Comparison of ENCODE assay signal across 12 mouse cellular contexts in the genomic region with DNA sequence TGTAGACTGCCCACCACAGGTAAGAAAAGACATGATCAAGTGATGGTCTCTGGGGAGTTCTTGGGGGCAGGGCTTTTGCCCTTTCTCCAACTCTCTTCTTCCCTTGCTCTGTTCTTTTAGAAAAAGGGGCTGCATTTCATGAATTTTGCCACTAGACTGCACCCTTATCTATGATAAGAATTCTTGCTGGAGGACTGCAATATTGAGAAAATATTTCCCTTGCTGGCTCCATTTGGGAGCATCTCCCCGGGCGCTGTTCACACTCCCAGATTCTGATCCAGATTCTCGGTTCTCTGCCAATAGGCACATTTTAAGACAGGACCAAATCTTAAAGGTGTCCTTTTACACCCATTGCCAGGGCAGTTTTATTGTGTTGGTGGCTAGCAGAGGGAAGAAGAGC. TPM values are rescaled to one million over a fixed set of nuclear protein-coding genes. Genes with fewer than 3 reads are reported as not detected.
DNase-seq lines count a peak whose midpoint lies in the region; ATAC-seq and TF ChIP-seq lines count a peak whose summit lies in the region.
"Had no signal": no experiment of that assay in that cellular context is flagged by ENCODE, and none has a peak within 500 bp of the region (broad histone marks: within the 10 kb centered on the region; RNA-seq: fewer than 3 reads in every experiment).

No protein-coding gene starts in this region.

- no peaks in the 10 kb centered on the region for H3K9me3 ChIP-seq in kidney, embryonic 16.5 days (ENCODE audit: low read length)
- H3K9me3 ChIP-seq in hindbrain, postnatal 0 days (ENCODE audit: low read length): no peaks in the 10 kb centered on the region

- peaks cover 5% of the 10 kb centered on the region; the same call in 1 of the 2 replicates for H3K27me3 ChIP-seq in kidney, embryonic 16.5 days (ENCODE audit: insufficient read depth, low read length)
- H3K27me3 ChIP-seq in hindbrain, postnatal 0 days (ENCODE audit: insufficient read depth, low read length): no peaks in the 10 kb centered on the region

- H3K4me1 ChIP-seq in kidney, embryonic 16.5 days (ENCODE audit: insufficient read depth, low read length): peaks cover 43% of the 10 kb centered on the region
- H3K4me1 ChIP-seq in hindbrain, postnatal 0 days (ENCODE audit: insufficient read depth, low read length): 0 out of 2 replicates have a peak, but pooled peaks cover 4% of the 10 kb centered on the region

- H3K27ac ChIP-seq in kidney, embryonic 16.5 days (ENCODE audit: low read length): no peak overlapping the region
- no peak overlapping the region for H3K27ac ChIP-seq in hindbrain, postnatal 0 days

- H3K9ac ChIP-seq in kidney, embryonic 16.5 days (replicated peaks; ENCODE audit: low read length): no peak overlapping the region
- H3K9ac ChIP-seq in hindbrain, postnatal 0 days (replicated peaks; ENCODE audit: low read length): no peak overlapping the region

- WGBS in kidney, embryonic 16.5 days: 45% methylated on average over 3 of the region's 3 CpGs
- 17% methylated on average over 3 of the region's 3 CpGs for WGBS in hindbrain, postnatal 0 days

- H3K4me2 ChIP-seq in kidney, embryonic 16.5 days (replicated peaks; ENCODE audit: low read depth, low read length): peak overlapping the region; percentile 94
- H3K4me2 ChIP-seq in hindbrain, postnatal 0 days (ENCODE audit: low read depth, low read length): peak overlapping the region; percentile 83

- DNase-seq in cerebellum, adult 18-20 months: peak; percentile 57 to 67
- DNase-seq in cerebellum, adult 11 months: no peak
- DNase-seq in kidney, adult 18-20 months: no peak
- DNase-seq in brain, adult 2 months (ENCODE audit: low read depth, low spot score): peak; percentile 79
- peak; percentile 80 for DNase-seq in hindbrain, postnatal 0 days (ENCODE audit: low spot score)
- DNase-seq in testis, postnatal 10 days (ENCODE audit: low spot score): no peak
- no peak for DNase-seq in adrenal gland, adult 8-10 months
- DNase-seq: heart, postnatal 4 days; right cerebral cortex, postnatal 25 days had no signal

- TF ChIP-seq CTCF in hindbrain, postnatal 0 days (IDR thresholded peaks at IDR 0.05; ENCODE audit: low read depth): peak; percentile 66

- no peaks in the 10 kb centered on the region for H3K36me3 ChIP-seq in kidney, embryonic 16.5 days (ENCODE audit: insufficient read depth, low read length)
- H3K36me3 ChIP-seq in hindbrain, postnatal 0 days (ENCODE audit: insufficient read depth, low read length): no peaks in the 10 kb centered on the region

- H3K4me3 ChIP-seq in kidney, embryonic 16.5 days (ENCODE audit: low read length): no peak overlapping the region
- no peak overlapping the region for H3K4me3 ChIP-seq in hindbrain, postnatal 0 days (ENCODE audit: low read length)
- H3K4me3 ChIP-seq: erythroblast, embryonic 14.5 days had no signal

- ATAC-seq in kidney, embryonic 16.5 days (ENCODE audit: low FRiP score, low TSS enrichment): no peak
- no peak for ATAC-seq in hindbrain, postnatal 0 days

RNA-seq across cellular contexts. Expression of gene Igfbp5, which starts 1.4 kb away (rescaled TPM):
- polyA plus RNA-seq in kidney, embryonic 16.5 days (2015; fragmentation: Nextera tagmentation; extraction: Ambion mirVana): 89.0 and 104 TPM in 2 replicates
- total RNA-seq in hindbrain, postnatal 0 days (2014; rRNA removed): 127 and 131 TPM in 2 replicates
- polyA plus RNA-seq in hindbrain, postnatal 0 days (2015; fragmentation: Nextera tagmentation; extraction: Ambion mirVana): 40.0 and 44.6 TPM in 2 replicates
- 100 to 1,000 TPM in 3 of 4 experiments, 10 to 100 TPM in 1; 99.0 to 265 (median 164) TPM for total RNA-seq in adrenal gland, adult 8-10 months (2022)
- polyA plus RNA-seq: erythroblast, embryonic 14.5 days had no signal

RNA-seq across cellular contexts. Expression of gene Igfbp2, which starts 51.8 kb away (rescaled TPM):
- 144 and 152 TPM in 2 replicates for polyA plus RNA-seq in kidney, embryonic 16.5 days (2015; fragmentation: Nextera tagmentation; extraction: Ambion mirVana)
- 686 and 698 TPM in 2 replicates for total RNA-seq in hindbrain, postnatal 0 days (2014; rRNA removed)
- polyA plus RNA-seq in hindbrain, postnatal 0 days (2015; fragmentation: Nextera tagmentation; extraction: Ambion mirVana): 470 and 480 TPM in 2 replicates
- total RNA-seq in adrenal gland, adult 8-10 months (2022): 1 to 10 TPM; 2.4 to 4.0 (median 2.6) TPM
- total RNA-seq: monocyte, adult 5-6 weeks had no signal

Comparison
In these comparisons a context has a peak if more than half of its experiments do, and no peak if none do; other contexts are left out.
1. DNase-seq: peak in cerebellum, adult 18-20 months (2 of 2), brain, adult 2 months (single experiment) and hindbrain, postnatal 0 days (single experiment); none in cerebellum, adult 11 months (single experiment), kidney, adult 18-20 months (single experiment), testis, postnatal 10 days (single experiment) and adrenal gland, adult 8-10 months (single experiment).
2. RNA of gene Igfbp2, which starts 51.8 kb away (total RNA-seq): 686 to 698 TPM in hindbrain, postnatal 0 days; 2.4 to 4.0 TPM in adrenal gland, adult 8-10 months; every median in the first group is over 100 times any median in the second.